ENCODE assay signal across 8 mouse cellular contexts in the genomic region with DNA sequence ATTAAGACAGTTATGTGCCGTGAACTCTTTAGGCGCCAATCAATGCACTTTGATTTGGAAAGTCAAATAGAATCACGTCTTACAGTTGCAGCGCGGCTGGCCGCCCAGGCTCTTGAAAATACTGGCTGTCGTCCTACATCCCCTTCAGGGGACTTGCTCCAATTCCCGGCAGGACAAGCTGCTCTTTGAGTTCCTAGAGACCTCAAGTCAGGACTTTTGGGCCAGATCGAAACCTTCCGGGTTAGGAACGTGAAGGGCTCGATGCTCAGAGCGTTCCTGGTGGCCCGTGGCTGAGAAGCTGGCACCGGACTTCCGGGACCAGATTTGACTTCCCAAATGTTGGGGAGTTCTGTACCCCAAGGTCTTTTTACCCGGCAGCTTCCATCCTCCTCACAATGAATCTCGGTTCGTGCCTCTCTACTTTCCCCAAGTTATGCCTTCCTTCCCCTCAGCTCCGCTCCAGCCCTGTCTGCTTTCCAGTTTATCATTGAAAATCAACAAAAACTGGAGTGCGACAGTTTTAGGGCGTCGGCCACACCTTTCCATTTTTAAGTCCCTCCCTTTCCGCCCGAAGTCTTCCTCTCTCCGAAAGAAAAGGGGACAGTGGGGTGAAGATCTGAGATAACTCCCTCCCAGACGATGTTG. TPM values are rescaled to one million over a fixed set of nuclear protein-coding genes. Genes with fewer than 3 reads are reported as not detected.
A peak's percentile ranks its signal among the peaks of the same experiment; 100 is the strongest.
DNase-seq lines count a peak whose midpoint lies in the region; ATAC-seq and TF ChIP-seq lines count a peak whose summit lies in the region.

No protein-coding gene starts in this region.

- no peaks in the 10 kb centered on the region for H3K9me3 ChIP-seq in limb, embryonic 10.5 days (replicated peaks)

- H3K36me3 ChIP-seq in limb, embryonic 10.5 days, result no peaks in the 10 kb centered on the region

- peaks cover 61% of the 10 kb centered on the region for H3K4me1 ChIP-seq in limb, embryonic 10.5 days

- H3K27me3 ChIP-seq in limb, embryonic 10.5 days (ENCODE audit: low read depth, poor library complexity, severe bottlenecking), result peaks cover 98% of the 10 kb centered on the region

- intact Hi-C loops in gastrocnemius, adult 2 months (cut with DNase I), result no loop called here
- intact Hi-C loops in gastrocnemius, postnatal 36 days (cut with DNase I), result loop anchor here (10.0 kb wide), 1 partner anchor 1846 kb away; a partner anchor contains a TSS

- ATAC-seq in megakaryocyte progenitor cell, adult 5-6 weeks (replicated peaks; ENCODE audit: poor library complexity), result no peak

- no peak for DNase-seq in gastrocnemius, adult 2 months
- DNase-seq in gastrocnemius, postnatal 36 days, result no peak
- DNase-seq in ovary, postnatal 36 days (ENCODE audit: low spot score), result peak; percentile 2
- no peak for DNase-seq in ovary, adult 18-20 months (ENCODE audit: low spot score)
- DNase-seq in limb, embryonic 10.5 days (ENCODE audit: low spot score), result peak; percentile 66
- no peak for DNase-seq in adrenal gland, postnatal 10 days
- DNase-seq in cerebellum, adult 11 months, result no peak

- no peak for TF ChIP-seq CTCF in gastrocnemius, adult 2 months (IDR thresholded peaks at IDR 0.05)

- no peak overlapping the region for H3K27ac ChIP-seq in gastrocnemius, adult 2 months
- no peak overlapping the region for H3K27ac ChIP-seq in limb, embryonic 10.5 days

- WGBS in limb, embryonic 10.5 days, result under 1% methylated on average over 27 of the region's 27 CpGs

- peak overlapping the region; percentile 43 for H3K4me3 ChIP-seq in gastrocnemius, adult 2 months
- H3K4me3 ChIP-seq in limb, embryonic 10.5 days, result peak overlapping the region; percentile 29; the same call in 1 of the 2 replicates

RNA-seq across cellular contexts. Expression of a gene that starts 2.3 kb away (rescaled TPM):
- total RNA-seq in gastrocnemius, adult 2 months (2021), result under 1 TPM; 0.22 to 0.28 TPM
- under 1 TPM; 0.26 to 0.62 TPM for total RNA-seq in gastrocnemius, postnatal 36 days (2021)
- 1.1 and 2.2 TPM in 2 replicates for polyA plus RNA-seq in limb, embryonic 10.5 days (2016; fragmentation: Nextera tagmentation; extraction: Ambion mirVana)
- total RNA-seq in megakaryocyte progenitor cell, adult 5-6 weeks (2015), result 0.89 and 1.9 TPM in 2 replicates
- total RNA-seq in megakaryocyte progenitor cell, adult 5-6 weeks (2017), result 0.62 and 0.64 TPM in 2 replicates
- total RNA-seq in adrenal gland, postnatal 10 days (2021), result 1 to 10 TPM; 1.2 to 3.6 TPM

Comparison
In these comparisons a context has a peak if more than half of its experiments do, and no peak if none do; other contexts are left out.
1. DNase-seq: peak in ovary, postnatal 36 days (single experiment) and limb, embryonic 10.5 days (single experiment); none in gastrocnemius, adult 2 months (single experiment), gastrocnemius, postnatal 36 days (0 of 2), ovary, adult 18-20 months (single experiment), adrenal gland, postnatal 10 days (single experiment) and cerebellum, adult 11 months (single experiment).